Mouse (Mus musculus): Measurements from ENCODE around the gene Pla2g4d. TPM values are rescaled to one million over a fixed set of nuclear protein-coding genes. Genes with fewer than 3 reads are reported as not detected.
A peak's percentile ranks its signal among the peaks of the same experiment; 100 is the strongest.
"Not testable (repeated sequence)": the region's sequence is repeated elsewhere in the genome, so short reads cannot be mapped to it uniquely, and the experiment has no call there.

The Pla2g4d gene
- polyA plus RNA-seq, 1 experiment from 2014 or later: not detected

DNA sequence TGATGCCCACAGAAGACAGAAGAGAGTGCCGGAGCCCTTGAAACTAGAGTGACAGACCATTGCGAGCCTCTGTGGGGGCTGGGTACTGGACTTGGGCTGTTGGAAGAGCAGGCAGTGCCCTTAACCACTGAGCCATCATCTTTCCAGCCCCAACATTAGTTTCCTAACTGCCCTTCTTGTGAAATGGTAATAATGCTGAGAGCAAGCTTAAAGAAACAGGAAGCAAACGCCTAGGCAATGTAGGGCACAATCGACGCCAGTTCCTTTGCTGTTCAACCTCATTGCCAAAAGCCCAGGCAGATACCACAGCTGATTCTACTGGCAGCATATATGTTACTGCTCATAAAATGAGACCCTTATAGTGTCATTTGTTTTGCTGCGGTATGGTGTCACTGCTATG lies 36.4 kb downstream of the Pla2g4d start:
- no peaks in the 10 kb centered on the region for H3K9me3 ChIP-seq (replicated peaks)
- no peak overlapping the region for H3K4me3 ChIP-seq
- no peak for ATAC-seq
- H3K27ac ChIP-seq: no peak overlapping the region
- no peaks in the 10 kb centered on the region for H3K27me3 ChIP-seq
- no peak overlapping the region for H3K9ac ChIP-seq
- 90% methylated on average over 6 of the region's 6 CpGs for WGBS
- no peaks in the 10 kb centered on the region for H3K4me1 ChIP-seq
- no peaks in the 10 kb centered on the region for H3K36me3 ChIP-seq (ENCODE audit: poor library complexity, severe bottlenecking)
- H3K4me2 ChIP-seq: no peak overlapping the region

DNA sequence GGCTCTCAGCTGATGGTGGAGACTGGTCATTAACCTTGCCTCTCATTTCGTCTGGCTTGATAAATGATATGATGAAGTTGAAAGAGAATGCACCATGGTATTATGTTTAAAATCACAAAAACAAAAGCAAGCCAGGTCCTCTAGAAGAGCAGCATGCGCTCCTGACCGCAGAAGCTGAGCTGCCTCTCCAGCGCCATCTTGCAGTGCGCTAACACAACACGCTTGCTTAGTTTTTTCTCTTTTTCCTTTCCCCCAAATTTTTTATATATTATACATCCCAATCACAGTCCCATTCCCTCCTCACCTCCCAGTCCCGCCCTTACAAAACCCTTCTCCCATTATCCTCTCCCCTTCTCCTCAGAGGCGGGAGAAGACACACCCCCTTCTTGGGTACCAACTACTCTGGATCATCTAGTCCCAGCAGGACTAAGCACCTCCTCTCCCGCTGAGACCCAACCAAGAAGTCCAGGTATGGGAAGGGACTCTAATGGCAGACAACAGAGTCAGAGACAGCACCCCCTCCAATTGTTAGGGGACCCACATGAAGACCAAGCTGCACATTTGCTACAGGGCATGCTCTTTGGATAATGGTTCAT lies 43.5 kb downstream of the Pla2g4d start:
- Histone ChIP-seq H3K27me3 (peaks cover 14% of the 10 kb centered on the region), H3K4me3 (peak overlapping the region; percentile 49), H3K36me3 (ENCODE audit: poor library complexity, severe bottlenecking) (no peaks in the 10 kb centered on the region), H3K9ac (peak overlapping the region; percentile 65), H3K27ac (no peak overlapping the region), H3K4me2 (peak overlapping the region; percentile 73), H3K9me3 (replicated peaks) (no peaks in the 10 kb centered on the region), H3K4me1 (peaks cover 7% of the 10 kb centered on the region; the same call in 1 of the 2 replicates)
- 11% methylated on average over 9 of the region's 9 CpGs for WGBS
- peak; percentile 73; the same call in 1 of the 2 replicates for ATAC-seq

DNA sequence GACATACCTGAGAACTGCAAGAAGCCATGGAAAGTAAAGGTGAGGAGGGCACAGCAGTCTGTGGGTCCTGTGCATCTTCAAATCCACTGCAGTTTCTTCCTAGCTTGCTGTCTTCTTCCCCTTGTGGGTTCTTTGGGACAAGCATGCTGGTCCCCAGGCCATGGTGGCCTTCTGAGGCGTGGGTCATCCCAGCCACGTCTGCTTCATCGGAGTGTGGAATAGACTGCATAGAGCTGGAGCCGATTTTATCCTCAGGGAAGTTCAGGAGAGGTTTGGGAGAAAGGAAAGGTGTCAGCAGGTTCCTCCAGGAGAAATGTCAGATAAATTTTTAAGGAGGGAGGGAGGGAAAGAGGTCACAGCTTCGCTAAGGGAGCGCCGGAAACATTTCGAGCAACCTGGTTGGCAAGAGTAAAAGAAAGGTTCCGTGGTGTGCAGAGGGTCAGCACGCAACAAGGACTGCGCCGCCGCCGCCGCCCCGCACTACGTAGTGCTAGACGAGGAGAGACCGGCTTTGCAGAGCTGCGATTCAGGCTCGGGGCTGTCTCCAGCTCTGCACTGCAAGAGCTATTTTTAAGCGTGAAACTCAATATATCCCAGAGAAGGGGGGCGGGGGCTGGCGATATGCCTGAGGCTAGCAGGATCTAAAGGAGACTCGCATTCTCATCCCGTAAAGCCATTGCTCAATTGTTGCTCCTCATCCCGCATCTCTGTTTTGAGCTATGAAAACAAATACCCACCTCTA lies 44.1 kb downstream of the Pla2g4d start, which contains the start of gene Pla2g4e:
Gene Pla2g4e (minus strand): TSS at position 657 of the 742 bp plus-strand sequence.
- peak; percentile 91 for ATAC-seq
- H3K36me3 ChIP-seq (ENCODE audit: poor library complexity, severe bottlenecking): no peaks in the 10 kb centered on the region
- 3% methylated on average over 27 of the region's 27 CpGs for WGBS
- H3K9me3 ChIP-seq (replicated peaks): no peaks in the 10 kb centered on the region
- H3K9ac ChIP-seq: peak within 1 kb of the TSS; percentile 65
- H3K4me1 ChIP-seq: peaks cover 7% of the 10 kb centered on the region; the same call in 1 of the 2 replicates
- H3K27ac ChIP-seq: no peak within 1 kb of the TSS
- peaks cover 14% of the 10 kb centered on the region for H3K27me3 ChIP-seq
- peak within 1 kb of the TSS; percentile 49 for H3K4me3 ChIP-seq
- peak within 1 kb of the TSS; percentile 73 for H3K4me2 ChIP-seq

DNA sequence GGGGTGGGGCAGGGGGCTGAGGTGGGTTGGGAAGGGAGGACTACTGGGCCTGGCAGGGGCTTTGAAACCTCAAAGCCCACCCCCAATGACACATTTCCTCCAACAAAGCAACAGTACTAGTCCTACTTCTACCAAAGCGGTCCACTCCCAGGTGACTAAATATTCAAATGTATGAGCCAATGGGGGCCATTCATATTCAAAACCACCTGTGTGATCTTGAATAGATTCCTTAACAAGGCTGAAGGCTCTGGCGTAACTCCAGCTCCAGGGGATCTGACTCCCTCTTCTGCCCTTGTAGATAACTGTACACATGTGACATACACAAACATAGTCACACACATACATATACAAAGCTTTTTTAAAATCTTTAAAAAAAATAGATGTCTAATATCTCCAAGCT lies 45.0 kb downstream of the Pla2g4d start:
- Histone ChIP-seq H3K27me3 (peaks cover 14% of the 10 kb centered on the region), H3K4me2 (no peak overlapping the region), H3K9ac (no peak overlapping the region), H3K4me3 (no peak overlapping the region), H3K4me1 (peaks cover 7% of the 10 kb centered on the region; the same call in 1 of the 2 replicates), H3K36me3 (ENCODE audit: poor library complexity, severe bottlenecking) (no peaks in the 10 kb centered on the region), H3K9me3 (replicated peaks) (no peaks in the 10 kb centered on the region), H3K27ac (no peak overlapping the region)
- ATAC-seq: no peak
- 88% methylated on average over 2 of the region's 2 CpGs for WGBS

DNA sequence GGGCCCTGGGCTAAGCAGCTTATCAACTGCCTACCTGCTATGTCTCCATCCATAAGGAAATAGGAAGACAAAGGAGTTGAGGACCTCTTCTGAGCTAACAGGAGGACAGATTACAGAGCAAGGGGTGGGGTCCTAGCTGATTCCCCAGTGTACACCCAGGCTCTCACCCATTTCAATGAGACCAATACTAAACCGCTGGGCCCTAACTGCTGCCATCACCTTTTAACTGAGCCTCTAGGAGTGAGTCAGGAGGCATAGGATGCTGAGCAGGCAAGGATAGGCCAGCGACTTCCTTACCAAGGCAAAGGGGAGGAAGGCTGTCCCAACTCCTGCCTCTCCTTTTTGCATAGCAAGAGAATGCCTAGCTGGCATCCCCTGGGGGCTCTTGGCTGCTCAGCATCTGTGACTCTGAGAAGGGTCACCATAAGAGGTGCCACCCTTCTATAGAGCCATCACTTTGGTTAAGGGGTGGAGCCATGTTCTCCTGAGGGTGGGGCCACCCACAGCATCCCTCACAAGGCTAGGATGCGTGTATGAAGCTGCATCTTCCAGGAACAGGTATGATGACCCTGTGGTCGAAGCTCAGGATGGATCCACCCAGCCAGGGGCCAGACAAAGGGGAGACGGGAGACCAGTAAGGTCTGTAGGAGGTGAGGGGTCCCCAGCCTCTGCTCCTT lies 46.1 kb downstream of the Pla2g4d start:
- Histone ChIP-seq H3K36me3 (ENCODE audit: poor library complexity, severe bottlenecking) (no peaks in the 10 kb centered on the region), H3K4me1 (peaks cover 7% of the 10 kb centered on the region; the same call in 1 of the 2 replicates), H3K4me3 (no peak overlapping the region), H3K4me2 (no peak overlapping the region), H3K27me3 (peaks cover 14% of the 10 kb centered on the region), H3K9me3 (replicated peaks) (no peaks in the 10 kb centered on the region), H3K9ac (no peak overlapping the region), H3K27ac (no peak overlapping the region)
- WGBS: 78% methylated on average over 5 of the region's 5 CpGs
- ATAC-seq: no peak

DNA sequence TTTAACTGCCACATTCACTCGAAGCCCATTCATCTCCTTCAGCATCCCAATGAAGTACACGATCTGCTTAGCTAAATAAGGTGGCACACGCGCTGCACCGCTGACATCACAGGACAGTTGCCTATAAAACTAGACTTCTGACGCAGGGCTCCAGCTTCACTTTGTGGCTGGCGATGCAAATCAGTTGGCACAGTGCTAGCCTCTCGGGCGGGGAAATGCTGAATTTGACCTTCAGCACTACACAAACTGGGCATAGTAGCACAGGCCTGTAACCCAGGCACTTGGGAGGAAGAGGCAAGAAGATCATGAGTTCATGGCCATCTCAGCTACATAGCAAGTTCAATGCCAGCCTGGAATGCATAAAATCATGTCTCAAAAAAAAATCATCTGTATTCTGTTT lies 50.3 kb downstream of the Pla2g4d start:
- H3K4me1 ChIP-seq; H3K4me2 ChIP-seq; H3K4me3 ChIP-seq; ATAC-seq; H3K36me3 ChIP-seq (ENCODE audit: poor library complexity, severe bottlenecking); H3K9ac ChIP-seq; H3K27ac ChIP-seq; H3K9me3 ChIP-seq (replicated peaks); H3K27me3 ChIP-seq: not testable (repeated sequence)
- WGBS: 87% methylated on average over 9 of the region's 9 CpGs

DNA sequence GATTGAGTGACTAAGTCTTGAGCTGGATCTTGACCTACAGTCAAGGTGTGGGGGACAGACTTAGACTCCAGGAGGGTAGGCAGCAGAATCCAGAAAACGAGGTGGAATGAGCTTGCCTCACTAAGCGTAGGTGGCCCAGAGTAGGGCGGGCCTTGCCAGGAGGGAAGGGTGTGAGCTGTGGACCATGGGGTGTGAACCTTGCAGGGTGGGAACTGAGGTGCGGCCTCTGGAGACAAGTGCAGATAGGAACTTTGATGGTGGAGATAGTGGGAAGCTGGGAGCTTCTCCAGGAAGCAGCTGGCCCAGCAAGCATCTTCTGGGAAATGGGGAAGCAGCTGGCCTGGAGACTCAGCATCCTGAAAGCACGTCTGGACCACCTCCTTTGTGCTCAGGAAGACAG lies 51.2 kb downstream of the Pla2g4d start:
- H3K36me3 ChIP-seq (ENCODE audit: poor library complexity, severe bottlenecking): no peaks in the 10 kb centered on the region
- H3K4me1 ChIP-seq: no peaks in the 10 kb centered on the region
- 0 out of 2 replicates have a peak, but pooled peaks cover 3% of the 10 kb centered on the region for H3K27me3 ChIP-seq
- H3K4me2 ChIP-seq: no peak overlapping the region
- no peak overlapping the region for H3K4me3 ChIP-seq
- no peak overlapping the region for H3K27ac ChIP-seq
- no peaks in the 10 kb centered on the region for H3K9me3 ChIP-seq (replicated peaks)
- no peak for ATAC-seq
- 68% methylated on average over 5 of the region's 5 CpGs for WGBS
- no peak overlapping the region for H3K9ac ChIP-seq

DNA sequence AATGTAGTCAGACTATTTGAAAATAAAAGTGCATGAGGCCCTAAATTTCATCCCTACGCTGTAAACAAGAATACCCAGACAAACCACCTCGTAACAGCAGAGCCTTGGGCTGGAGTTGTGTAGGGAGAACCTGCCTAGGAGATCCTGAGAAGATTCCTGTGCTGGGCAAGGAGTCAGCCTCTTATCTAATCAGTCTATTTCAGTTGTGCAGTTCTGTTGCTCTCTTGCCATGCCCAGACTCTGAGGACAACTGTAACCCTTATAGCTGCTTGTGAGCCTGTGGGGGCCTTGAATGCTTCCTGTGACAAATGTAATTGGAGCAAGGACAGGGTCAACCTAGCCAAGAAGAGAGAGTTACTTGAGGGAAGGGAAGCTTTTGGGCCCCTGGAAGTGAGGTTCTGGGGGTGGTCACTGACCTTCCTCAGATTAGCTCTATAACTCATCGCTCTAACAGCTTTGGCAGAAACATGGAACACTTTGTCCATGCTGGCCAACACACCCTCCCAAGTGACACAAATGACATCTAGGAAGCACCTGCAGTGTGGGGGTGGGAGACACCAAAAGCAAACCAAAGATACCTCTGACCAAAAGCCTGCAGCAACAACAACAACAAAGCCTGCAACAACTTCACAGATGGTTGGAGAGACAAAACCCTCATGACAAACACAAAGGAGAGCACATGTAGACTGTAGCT lies 52.9 kb downstream of the Pla2g4d start:
- no peak for ATAC-seq
- Histone ChIP-seq H3K4me1 (no peaks in the 10 kb centered on the region), H3K4me3 (no peak overlapping the region), H3K9me3 (replicated peaks) (no peaks in the 10 kb centered on the region), H3K36me3 (ENCODE audit: poor library complexity, severe bottlenecking) (no peaks in the 10 kb centered on the region), H3K27ac (no peak overlapping the region), H3K4me2 (no peak overlapping the region), H3K9ac (no peak overlapping the region), H3K27me3 (no peaks in the 10 kb centered on the region)
- 91% methylated on average over 3 of the region's 3 CpGs for WGBS

DNA sequence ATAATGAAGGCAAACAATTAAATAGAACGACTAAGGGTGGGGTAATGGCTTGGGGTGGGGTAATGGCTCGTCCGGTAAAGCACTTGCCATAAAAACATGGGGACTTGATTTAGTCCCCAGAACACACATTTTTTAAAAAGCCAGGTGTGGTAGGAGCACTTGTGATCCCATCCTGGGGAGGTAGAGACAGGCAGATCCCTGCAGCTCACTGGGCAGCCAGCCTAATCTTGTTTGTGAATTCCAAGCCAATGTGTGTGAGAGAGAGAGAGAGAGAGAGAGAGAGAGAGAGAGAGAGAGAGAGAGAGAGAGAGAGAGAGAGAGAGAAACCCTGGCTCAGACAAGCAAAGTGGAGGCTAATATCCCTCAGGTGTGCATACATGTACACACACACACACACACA lies 53.6 kb downstream of the Pla2g4d start:
- H3K4me3 ChIP-seq: no peak overlapping the region
- H3K9ac ChIP-seq: no peak overlapping the region
- no peaks in the 10 kb centered on the region for H3K36me3 ChIP-seq (ENCODE audit: poor library complexity, severe bottlenecking)
- H3K27ac ChIP-seq: no peak overlapping the region
- H3K4me1 ChIP-seq: no peaks in the 10 kb centered on the region
- no peak overlapping the region for H3K4me2 ChIP-seq
- H3K9me3 ChIP-seq (replicated peaks): no peaks in the 10 kb centered on the region
- no peaks in the 10 kb centered on the region for H3K27me3 ChIP-seq
- WGBS: 76% methylated on average over 3 of the region's 3 CpGs
- no peak for ATAC-seq

DNA sequence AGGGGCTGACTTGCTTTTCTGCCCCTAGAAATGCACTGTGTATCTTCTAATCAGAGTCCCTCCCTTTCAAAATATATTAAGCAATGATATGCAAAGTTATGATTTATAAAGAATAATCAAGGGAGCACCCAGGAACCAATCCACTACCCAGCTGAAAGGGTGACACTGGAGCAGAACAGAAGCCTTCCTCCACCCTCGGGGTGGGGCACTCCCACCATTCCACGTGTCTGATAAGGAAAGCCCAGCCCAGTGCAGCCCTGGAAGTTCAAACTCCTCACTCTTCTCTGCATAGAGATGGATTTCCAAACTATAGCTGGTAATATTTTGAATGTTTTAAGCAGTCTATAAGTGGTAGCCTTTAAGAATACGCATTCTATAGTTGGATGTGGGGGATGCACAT lies 57.4 kb downstream of the Pla2g4d start:
- no peak overlapping the region for H3K27ac ChIP-seq
- no peak overlapping the region for H3K9ac ChIP-seq
- no peak overlapping the region for H3K4me2 ChIP-seq
- no peak for ATAC-seq
- no peaks in the 10 kb centered on the region for H3K4me1 ChIP-seq
- WGBS: 78% methylated on average over 3 of the region's 3 CpGs
- H3K27me3 ChIP-seq: no peaks in the 10 kb centered on the region
- H3K9me3 ChIP-seq (replicated peaks): no peaks in the 10 kb centered on the region
- H3K36me3 ChIP-seq (ENCODE audit: poor library complexity, severe bottlenecking): no peaks in the 10 kb centered on the region
- H3K4me3 ChIP-seq: no peak overlapping the region

Data from forebrain, embryonic 13.5 days (tissue).